Comparison of ENCODE assay signal across 11 mouse cellular contexts in genomic region chr16:93116111-93116969, GRCm38 (mm10).
DNase-seq lines count a peak whose midpoint lies in the region.
"Had no signal": no experiment of that assay in that cellular context is flagged by ENCODE, and none has a peak within 500 bp of the region (broad histone marks: within the 10 kb centered on the region; RNA-seq: fewer than 3 reads in every experiment).

No protein-coding gene starts in this region.

- intact Hi-C loops in left cerebral cortex, postnatal 4 days (cut with DNase I), result no loop called here

- peak; percentile 44 for DNase-seq in left cerebral cortex, adult 11 months (ENCODE audit: low spot score)
- no peak for DNase-seq in left cerebral cortex, postnatal 4 days
- peak; percentile 86 for DNase-seq in brain, adult 2 months (ENCODE audit: low read depth, low spot score)
- peak; percentile 38 to 71 for DNase-seq in frontal cortex, adult 2 months (ENCODE audit: extremely low spot score in 1 of 2, low spot score in 1 of 2)
- peak; percentile 9 for DNase-seq in retina, postnatal 7 days (ENCODE audit: low read depth, low spot score)
- DNase-seq in urinary bladder, postnatal 14 days (ENCODE audit: low spot score), result no peak
- no peak for DNase-seq in urinary bladder, postnatal 36 days (ENCODE audit: low spot score in 2 of 2)
- DNase-seq: adrenal gland, postnatal 10 days; cerebellum, adult 8-10 months; heart, postnatal 36 days; lung, postnatal 14 days had no signal

Comparison
In these comparisons a context has a peak if more than half of its experiments do, and no peak if none do; other contexts are left out.
1. DNase-seq: peak in left cerebral cortex, adult 11 months (single experiment), brain, adult 2 months (single experiment), frontal cortex, adult 2 months (2 of 2) and retina, postnatal 7 days (single experiment); none in left cerebral cortex, postnatal 4 days (single experiment), urinary bladder, postnatal 14 days (single experiment) and urinary bladder, postnatal 36 days (0 of 2).